Mouse (Mus musculus) C2C12 (cell line): Measurements from ENCODE around the gene Tgfb2.

Source experiments
- CTCF ChIP-seq: IDR thresholded peaks from one replicate; pipeline ENCODE4 v1.5.1; 2011; ENCODE audit not compliant: control insufficient read depth, insufficient read depth, insufficient read length
- MAX ChIP-seq: IDR thresholded peaks from one replicate; pipeline ENCODE4 v1.6.1; 2011; ENCODE audit warnings: mild to moderate bottlenecking, control low read depth
- MYOD1 ChIP-seq: IDR thresholded peaks from one replicate; pipeline ENCODE4 v1.6.1; 2011; ENCODE audit warnings: low read depth; ENCODE audit not compliant: control insufficient read depth, insufficient read length
- USF1 ChIP-seq: IDR thresholded peaks from one replicate; pipeline ENCODE4 v1.6.1; 2011; ENCODE audit warnings: low read depth, mild to moderate bottlenecking, control low read depth, moderate library complexity

GRCm38 (mm10) chr1:186735537-186735936, 29.7 kb upstream of the Tgfb2 start:
- no peak for TF ChIP-seq CTCF
- no peak for TF ChIP-seq MYOD1
- no peak for TF ChIP-seq USF1
- no peak for TF ChIP-seq MAX
